Mouse (Mus musculus): ENCODE results near the gene Scp2.

The Scp2 gene

GRCm38 (mm10) chr4:108018241-108018923 lies 126.4 kb downstream of the Scp2 start:
- DNase-seq (ENCODE audit: low read depth, low spot score), result no peak

GRCm38 (mm10) chr4:108017839-108018238 lies 127.0 kb downstream of the Scp2 start:
- no peak for DNase-seq (ENCODE audit: low read depth, low spot score)

DNA sequence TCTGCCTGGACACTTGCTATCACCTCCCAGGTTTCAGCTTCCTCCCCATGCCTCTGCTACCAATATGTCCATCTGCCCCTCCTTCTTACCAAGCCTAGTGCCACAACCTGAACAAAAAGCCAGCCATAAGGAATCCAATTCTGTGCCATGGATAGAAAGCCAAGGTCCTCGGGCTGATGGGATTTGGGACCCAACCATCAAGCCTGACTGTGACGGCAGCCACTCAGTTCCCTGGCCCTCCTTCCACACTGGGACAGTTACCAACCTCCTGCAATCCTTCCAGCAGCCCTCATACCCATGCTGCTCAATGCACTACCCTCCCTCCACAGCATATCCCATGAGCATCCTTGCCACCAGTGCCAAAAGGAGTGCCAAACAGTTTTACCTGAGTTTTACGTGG lies 128.5 kb downstream of the Scp2 start:
- DNase-seq (ENCODE audit: low read depth, low spot score), result no peak

DNA sequence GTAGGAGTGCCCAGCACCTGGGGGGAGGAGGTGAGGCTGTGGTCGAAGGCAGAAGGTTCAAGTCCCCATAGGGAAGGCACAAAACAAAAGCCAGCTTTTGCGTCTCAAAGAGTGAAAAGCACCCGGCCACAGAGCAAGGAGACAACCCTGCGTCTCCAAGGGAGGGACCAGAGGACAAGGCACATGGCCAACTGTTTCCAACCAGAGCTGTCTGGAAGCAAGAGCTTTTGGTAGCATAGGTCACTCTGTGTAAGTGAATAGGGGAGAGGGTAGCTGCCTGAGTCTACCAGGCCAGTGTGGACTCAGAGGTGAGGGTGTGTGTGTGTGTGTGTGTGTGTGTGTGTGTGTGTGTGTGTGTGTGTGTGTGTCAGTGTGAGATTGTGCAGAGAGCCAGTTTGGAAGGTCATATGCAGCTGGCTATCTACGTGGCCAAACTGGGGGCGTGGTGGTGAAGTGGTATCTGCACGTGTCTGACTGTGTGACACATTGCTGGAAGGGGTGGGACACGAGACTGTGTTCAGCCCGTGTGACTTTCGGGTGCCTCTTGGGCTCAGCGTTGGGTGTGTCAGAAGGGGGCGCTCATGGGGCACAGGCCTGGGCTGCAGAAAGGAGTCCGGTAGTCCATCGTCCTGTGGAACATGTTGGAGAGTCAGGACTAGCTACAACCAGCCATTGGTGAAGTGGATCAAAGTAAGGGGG lies 129.6 kb downstream of the Scp2 start:
- DNase-seq (ENCODE audit: low read depth, low spot score), result no peak

GRCm38 (mm10) chr4:108014466-108014865 lies 130.3 kb downstream of the Scp2 start:
- no peak for DNase-seq (ENCODE audit: low read depth, low spot score)

DNA sequence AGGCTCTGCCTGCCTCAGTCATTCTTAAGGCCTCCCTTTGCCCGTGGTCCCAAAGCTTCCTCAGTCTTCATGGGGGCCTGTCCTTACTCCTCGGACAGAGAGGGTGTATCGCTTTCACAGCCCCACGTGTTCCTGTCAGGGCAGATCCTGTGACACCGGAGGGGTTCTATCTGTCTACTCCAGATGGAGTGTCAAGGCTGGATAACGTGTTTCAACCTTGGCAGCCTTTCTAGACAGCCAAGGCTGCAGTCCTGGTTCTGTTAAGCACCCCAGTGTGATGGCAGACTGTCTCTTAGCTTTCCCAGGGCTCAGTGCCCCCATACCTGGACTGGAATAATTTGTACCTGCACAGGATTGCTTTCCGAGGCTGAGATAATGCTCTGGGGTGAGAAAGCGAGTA lies 136.3 kb downstream of the Scp2 start:
- no peak for DNase-seq (ENCODE audit: low read depth, low spot score)

- no peak for DNase-seq (ENCODE audit: low read depth, low spot score)
These were observed 137.2 kb downstream of the Scp2 start for GRCm38 (mm10) chr4:108007532-108008103.

GRCm38 (mm10) chr4:108005328-108005727 lies 139.5 kb downstream of the Scp2 start:
- DNase-seq (ENCODE audit: low read depth, low spot score), result no peak

DNA sequence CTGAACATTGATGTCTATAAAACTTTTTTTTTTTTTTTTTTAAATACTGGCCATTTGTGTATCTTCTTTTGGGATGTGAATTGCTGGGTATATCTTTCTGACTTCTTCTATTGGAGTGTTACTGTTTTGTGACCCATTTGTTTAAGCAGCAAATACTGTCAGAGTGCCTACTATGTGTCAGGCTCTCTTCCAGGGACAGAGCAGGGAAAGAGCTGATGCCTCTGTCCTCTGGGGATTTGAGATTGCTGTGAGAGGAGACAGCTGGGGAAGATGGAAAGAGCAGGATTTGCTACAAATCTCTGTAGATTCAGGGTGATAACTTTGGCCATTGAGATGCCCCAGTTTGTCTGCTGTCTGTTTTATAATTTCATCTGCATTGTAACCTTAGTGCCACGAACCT lies 145.4 kb downstream of the Scp2 start:
- DNase-seq (ENCODE audit: low read depth, low spot score), result no peak

DNA sequence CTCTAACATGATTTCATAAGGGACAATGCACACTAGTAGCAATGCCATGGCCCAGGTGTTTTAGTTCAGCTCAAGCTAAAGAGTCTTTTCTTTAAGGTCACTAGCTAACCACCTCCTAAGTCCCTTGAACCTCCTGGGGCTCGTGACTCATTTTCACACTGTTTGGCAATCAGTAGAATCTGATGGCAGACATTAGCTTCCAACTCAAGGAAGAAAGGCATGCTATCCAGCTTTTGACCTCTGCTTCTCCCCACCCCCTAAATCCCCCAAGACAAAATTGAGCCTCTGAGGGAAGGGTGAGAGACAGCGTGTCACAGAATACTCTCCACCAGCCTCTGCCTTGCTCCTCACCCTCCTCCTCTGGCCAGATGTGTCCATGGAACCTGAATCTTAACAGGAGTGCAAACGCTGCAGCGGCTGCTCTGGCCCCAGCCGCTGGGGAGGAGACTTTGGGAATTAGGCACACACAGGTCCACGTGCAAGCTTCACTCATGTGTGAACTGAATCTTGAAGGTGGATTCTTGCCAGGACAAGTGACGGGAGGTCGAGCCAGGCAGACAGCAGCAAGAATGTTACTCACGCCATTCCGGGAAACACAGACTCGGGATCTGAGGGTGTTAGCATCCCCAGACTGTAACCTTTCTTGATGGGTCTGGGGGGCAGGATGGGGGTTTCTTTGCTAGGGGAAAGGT lies 146.0 kb downstream of the Scp2 start:
- no peak for DNase-seq (ENCODE audit: low read depth, low spot score)

GRCm38 (mm10) chr4:107996418-107996986 lies 148.3 kb downstream of the Scp2 start:
- DNase-seq (ENCODE audit: low read depth, low spot score), result no peak

GRCm38 (mm10) chr4:107995727-107996126 lies 149.1 kb downstream of the Scp2 start:
- DNase-seq (ENCODE audit: low read depth, low spot score), result no peak

DNA sequence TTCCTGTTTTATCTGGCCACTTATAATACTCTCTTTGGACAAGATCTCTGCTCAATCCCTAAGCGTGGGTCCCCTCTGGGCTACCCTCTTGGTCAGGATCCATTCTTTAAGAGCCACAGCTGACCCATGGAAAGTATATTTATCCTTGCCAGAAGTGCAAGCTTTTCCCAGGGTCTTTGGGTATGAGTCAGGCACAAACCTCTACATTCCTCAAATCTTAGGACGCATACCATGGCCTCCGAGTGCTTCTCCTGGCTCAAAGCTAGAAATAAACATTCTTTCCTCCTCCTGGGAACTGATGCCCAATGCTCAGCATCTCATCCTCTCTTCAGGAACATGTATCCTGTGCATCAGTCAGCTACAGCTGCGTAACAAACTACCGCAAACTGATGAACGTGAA lies 149.8 kb downstream of the Scp2 start:
- DNase-seq (ENCODE audit: low read depth, low spot score), result no peak

Measured in WW6 (cell line).